Mouse (Mus musculus): ENCODE data around the gene Pdzd9.

Gene Pdzd9

DNA sequence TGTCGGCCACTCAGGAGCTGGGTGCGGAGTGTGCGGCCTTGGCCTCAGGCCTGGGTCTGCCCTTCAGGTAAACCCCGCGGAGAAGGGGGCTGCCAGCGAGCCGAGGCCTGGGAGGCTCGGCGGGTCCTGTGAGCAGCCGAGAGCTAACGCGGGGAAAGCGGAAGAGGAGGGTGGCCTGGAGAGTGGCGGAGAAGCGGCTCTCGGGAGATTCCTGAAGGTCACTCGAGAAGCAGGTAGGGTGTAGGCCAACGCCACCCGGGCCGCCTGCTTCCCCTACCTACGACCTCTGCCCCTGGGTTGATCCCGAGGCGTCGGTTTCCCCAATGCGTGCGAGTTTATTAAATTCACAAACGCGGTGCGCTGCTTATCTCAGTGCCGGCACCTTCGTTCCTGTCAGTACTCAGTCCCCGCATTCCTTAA, 34.8 kb downstream of the Pdzd9 start:
- DNase-seq = peak in 1 of 2 experiments; percentile 29

DNA sequence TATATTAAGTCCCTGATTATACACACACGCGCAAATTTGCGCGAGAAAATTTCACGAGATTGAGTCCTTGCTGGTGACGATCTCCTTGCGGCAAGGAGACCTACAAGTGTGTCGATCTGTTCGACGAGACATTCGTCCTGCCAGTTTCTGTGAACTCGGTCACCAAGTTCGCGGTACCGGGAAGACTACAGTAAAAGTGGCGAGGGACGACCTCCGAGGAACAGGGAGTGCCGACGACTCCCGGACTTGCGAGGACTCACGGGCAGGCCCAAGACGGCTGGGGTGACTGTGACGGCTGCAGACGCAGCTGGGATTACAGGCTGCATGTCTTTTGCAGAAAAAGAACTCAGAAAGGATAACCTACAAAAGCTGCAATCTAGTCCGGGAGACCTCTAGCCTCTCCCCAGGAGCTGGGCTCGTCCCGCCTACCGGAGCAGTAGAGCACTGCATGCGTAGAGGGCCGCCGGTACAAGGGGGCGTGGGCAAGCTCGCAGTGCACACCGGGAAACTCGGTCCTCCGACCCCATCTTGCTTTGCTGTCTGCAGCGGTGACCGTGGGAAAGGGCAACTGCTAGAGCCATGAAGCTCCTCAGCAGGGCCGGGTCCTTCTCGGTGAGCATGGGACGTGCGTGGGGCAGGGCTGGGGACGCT, 35.3 kb downstream of the Pdzd9 start, which contains the start of gene Uqcrc2:
TSS of gene Uqcrc2 (plus strand) at position 466 of the 651 bp plus-strand sequence.
- DNase-seq = peak; percentile 89 to 93

DNA sequence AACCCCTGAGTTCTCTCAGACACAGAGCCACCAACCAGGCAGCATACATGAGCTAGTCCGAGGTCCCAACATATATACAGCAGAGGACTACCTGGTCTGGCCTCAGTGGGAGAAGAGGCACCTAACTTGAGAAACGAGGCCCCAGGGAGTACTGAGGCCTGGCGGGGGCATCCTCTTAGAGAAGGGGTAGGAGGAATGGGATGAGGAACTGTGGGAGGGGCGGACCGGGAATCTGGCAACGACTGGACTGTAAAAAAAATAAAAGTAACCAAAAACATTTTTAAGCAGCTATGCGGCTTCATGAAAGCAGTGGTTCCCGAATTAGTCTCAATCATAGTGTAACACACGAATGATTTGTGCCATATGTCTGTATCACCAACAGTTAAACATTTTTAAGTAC, 35.8 kb downstream of the Pdzd9 start:
- DNase-seq = peak in 1 of 2 experiments; percentile 22

DNA sequence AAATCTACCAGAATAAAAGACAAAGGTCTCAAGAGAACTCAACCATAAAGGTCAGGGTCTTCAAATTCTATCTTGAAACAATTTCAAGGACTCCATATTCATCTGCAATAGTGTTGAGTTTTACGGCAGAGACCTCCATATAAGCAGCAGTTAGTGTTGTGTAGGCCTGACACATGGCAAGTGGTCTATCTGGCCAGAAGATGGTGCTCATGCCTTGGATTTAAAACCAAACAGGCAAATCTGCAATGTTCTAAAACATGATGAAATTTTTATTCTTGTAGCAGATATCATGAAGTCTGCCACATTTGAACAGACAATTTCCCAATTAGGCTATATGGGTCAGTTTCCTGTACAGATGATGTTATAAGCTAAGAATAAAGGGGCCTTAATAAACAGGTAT, 37.6 kb downstream of the Pdzd9 start:
- peak; percentile 27 to 33 for DNase-seq

DNA sequence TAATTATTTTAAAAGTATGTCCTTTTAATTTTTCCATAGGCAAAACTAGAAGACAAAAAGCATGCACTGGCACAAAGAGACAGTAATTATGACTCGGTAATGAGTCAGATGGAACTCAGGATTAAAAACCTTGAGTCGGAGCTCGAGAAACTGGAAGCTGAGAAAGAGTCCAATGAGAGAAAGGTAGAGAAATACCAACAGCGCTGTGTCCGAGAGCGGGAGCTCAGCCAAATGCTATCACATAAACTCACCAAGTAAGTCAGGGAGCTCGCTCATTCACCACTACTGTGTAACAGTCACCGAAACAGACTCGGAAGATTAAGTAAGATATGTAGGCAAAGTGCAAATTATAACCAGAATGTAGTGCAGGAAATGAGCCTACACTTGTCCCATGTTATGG, 49.3 kb downstream of the Pdzd9 start:
- no peak for DNase-seq

DNA sequence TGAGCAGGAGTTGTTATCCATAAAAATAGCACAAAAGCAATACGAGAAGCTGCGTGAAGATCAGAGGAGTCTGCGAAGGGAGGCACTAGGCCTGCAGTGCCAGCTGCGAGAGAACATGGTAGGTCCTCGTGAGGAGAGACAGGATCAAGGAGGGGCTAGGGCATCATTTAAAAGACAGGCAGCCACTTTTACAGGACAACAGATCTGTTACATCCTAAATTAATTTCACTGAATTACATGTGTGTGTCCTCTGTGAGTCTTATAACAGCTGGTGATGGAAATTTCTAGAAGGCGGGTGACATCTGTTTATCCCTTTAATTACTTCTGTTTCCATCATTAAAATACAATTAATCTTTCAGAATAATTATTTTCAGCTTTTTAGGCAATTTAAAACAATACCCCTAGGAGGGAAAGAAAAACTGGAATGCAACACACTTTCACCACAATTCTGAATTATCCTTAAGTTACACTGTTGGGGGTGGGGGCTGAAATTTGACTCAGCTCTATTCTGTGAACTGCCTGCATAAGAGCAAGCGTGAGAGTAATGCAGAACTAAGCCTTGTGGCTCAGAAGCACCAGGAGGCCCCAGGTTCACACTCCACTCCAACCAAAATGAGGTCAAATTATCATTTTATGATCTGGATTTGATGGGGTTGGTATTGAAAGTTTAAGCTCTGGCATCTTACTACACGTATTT, 49.9 kb downstream of the Pdzd9 start:
- DNase-seq = no peak
